Mouse (Mus musculus): ENCODE results near the gene Psmd13. TPM values are rescaled to one million over a fixed set of nuclear protein-coding genes. Genes with fewer than 3 reads are reported as not detected.
A peak's percentile ranks its signal among the peaks of the same experiment; 100 is the strongest.

Gene Psmd13
- 274 and 296 TPM in 2 replicates for polyA plus RNA-seq (2015; fragmentation: Nextera tagmentation; extraction: Ambion mirVana)

GRCm38 (mm10) chr7:140881696-140882468 is at the start of gene Psmd13, which contains the start of gene Sirt3:
Gene Psmd13, plus strand, starts transcription at chr7:140881968.
Gene Sirt3, minus strand, starts transcription at chr7:140882309.
- peak; percentile 94 for DNase-seq (ENCODE audit: low spot score)

DNA sequence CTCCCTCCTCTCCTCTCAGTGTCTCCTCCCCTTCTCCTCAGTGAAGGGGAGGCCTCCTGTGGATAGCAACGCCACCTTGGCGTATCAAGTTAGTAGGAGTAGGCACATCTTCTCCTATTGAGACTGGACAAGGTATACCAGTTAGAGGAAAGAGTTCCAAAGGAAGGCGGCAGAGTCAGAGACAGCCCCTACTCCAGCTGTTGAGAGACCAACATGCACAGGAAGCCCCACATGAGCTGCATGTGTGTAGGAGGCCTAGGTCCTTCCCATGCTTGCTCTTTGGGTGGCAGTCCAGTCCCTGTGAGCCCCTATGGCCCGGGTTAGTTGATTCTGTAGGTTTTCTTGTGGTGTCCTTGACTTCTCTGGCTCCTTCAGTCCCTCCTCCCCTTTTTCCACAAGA is 48.4 kb upstream of the Psmd13 start:
- no peak for DNase-seq (ENCODE audit: low spot score)

- DNase-seq (ENCODE audit: low spot score), result no peak
Observed at GRCm38 (mm10) chr7:140834968-140835757, 46.6 kb upstream of the Psmd13 start, which contains the start of gene Urah. Gene Urah, plus strand, starts transcription at chr7:140835018.

GRCm38 (mm10) chr7:140835758-140836087 is 46.0 kb upstream of the Psmd13 start:
- no peak for DNase-seq (ENCODE audit: low spot score)

DNA sequence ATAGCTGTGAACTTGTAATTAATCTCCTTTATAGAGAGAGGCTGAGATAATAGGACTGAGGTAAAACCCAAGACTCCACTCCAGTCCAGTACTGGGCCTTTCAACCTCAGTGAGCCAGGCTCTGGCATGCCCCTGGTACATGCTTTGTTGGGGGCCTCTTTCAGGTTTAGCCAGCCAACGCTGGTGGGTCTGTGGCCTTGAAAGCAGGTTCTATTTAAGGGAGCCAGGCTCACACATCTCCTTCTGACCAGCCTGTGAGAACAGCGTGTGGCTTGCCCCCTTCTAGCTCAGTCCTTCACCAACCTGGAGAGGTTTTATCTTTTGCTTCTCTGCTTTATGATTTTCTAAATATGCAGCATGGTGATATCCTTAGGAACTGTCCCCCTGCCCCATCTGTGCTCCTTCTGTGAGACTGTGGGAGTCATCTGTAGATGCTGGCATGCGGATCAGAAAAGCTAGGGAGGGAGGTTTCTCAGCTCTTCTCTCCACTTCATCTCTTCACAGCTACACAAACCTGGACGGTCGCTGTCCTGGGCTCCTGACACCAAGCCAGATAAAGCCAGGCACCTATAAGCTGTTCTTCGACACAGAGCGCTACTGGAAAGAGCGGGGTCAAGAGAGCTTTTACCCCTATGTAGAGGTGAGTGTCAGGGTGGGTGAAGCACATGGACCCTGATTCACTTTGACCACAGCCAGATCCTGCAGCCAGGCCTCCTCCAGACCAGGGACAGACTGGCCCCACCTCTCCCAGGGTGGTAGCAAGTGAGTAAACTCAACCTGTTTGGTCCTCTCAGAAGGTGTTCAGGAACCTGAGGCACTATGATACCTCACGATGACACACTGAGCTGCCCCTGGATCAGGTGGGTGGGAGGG is 45.3 kb upstream of the Psmd13 start:
- DNase-seq (ENCODE audit: low spot score), result no peak

GRCm38 (mm10) chr7:140839556-140839955 is 42.2 kb upstream of the Psmd13 start:
- DNase-seq (ENCODE audit: low spot score), result no peak

DNA sequence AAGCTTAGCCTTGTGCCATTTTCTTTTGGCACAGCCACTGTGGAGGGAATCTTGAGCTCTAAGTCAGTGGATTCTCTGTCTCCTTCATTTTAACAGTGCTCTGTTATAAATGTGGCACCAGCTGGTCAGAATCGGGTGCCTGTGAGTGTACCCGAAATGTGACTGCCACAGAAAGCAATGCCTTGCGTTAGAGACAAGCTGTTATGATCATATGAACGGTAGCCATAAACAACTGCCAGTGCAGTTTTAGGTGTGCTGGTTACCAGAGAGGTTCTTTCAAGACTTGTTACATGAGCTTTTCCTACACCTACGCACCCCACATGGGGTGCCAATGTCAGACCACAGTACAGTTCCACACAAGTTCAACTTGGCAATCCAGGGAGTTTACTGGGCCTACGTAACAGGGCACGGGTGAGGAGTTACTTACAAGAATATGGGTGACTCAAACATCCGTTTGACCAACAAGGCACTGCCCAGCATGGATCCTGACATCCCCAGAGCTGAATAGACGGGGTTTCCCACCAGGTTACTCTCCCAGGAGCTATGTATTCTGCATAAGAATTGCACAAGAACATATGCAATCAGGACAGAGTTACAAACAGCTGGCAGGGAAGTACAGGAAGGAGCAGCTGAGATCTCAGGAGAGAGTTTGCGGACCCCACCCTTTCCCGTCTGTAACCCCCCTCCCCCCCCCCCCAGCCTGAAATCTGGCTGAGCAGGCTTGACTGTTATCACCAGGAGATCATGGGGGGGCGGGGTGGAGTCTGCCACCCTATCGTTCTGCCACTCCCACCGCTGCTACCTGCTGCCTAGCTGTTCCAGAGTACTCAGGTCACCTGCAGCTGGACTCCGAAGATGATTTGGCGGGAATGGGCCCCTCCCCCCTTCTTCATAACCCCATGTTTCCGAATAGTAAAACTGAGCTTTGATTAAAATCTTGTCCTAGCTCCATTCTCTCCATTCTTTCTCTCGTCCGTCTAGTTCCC is 40.7 kb upstream of the Psmd13 start:
- DNase-seq (ENCODE audit: low spot score), result no peak

- no peak for DNase-seq (ENCODE audit: low spot score)
Observed at GRCm38 (mm10) chr7:140843806-140844205, 38.0 kb upstream of the Psmd13 start.

- DNase-seq (ENCODE audit: low spot score), result peak; percentile 88
Observed at GRCm38 (mm10) chr7:140844905-140845665, 36.7 kb upstream of the Psmd13 start, which contains the start of gene Scgb1c1. Gene Scgb1c1, plus strand, starts transcription at chr7:140845547.

GRCm38 (mm10) chr7:140845683-140846082 is 36.1 kb upstream of the Psmd13 start:
- no peak for DNase-seq (ENCODE audit: low spot score)

GRCm38 (mm10) chr7:140846676-140847075 is 35.1 kb upstream of the Psmd13 start:
- no peak for DNase-seq (ENCODE audit: low spot score)

GRCm38 (mm10) chr7:140847755-140848580 is 33.8 kb upstream of the Psmd13 start, which contains the start of gene Odf3:
Gene Odf3, plus strand, starts transcription at chr7:140847805.
- DNase-seq (ENCODE audit: low spot score), result no peak

DNA sequence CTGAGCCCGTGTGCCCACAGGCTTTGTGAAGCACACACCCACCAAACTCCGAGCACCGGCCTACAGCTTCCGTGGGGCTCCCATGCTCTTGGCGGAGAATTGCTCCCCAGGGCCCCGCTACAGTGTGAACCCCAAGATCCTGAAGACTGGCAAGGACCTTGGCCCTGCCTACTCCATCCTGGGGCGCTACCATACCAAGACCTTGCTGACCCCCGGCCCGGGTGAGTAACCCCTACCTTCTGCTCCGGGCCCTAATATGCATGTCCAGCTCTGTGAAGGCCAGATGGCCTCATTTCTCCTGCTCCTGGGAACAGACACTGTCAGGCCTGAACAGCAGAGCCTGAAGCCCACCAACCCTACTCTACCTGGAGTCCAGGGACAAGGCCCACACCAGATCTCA is 33.2 kb upstream of the Psmd13 start:
- DNase-seq (ENCODE audit: low spot score), result no peak

- no peak for DNase-seq (ENCODE audit: low spot score)
Observed at GRCm38 (mm10) chr7:140851916-140852315, 29.9 kb upstream of the Psmd13 start.

DNA sequence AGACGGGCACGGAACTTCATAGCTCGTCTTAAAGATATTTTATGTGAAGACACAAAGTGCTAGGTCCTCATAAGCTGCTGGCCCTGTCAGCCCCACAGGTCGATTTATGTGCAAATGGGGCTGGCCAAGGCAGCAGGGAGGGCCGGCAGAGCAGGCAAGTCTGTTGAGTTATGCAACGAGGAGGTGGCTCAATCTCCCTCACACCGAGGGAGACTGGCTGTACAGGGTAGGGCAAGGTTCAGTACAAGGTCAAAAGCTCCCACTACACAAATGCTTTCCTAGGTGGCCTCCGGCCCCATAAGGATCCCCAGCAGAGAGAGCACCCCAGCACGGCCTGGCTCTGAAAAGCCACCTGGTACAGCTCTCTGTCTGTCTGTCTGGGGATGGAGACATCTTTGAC is 28.4 kb upstream of the Psmd13 start:
- no peak for DNase-seq (ENCODE audit: low spot score)

DNA sequence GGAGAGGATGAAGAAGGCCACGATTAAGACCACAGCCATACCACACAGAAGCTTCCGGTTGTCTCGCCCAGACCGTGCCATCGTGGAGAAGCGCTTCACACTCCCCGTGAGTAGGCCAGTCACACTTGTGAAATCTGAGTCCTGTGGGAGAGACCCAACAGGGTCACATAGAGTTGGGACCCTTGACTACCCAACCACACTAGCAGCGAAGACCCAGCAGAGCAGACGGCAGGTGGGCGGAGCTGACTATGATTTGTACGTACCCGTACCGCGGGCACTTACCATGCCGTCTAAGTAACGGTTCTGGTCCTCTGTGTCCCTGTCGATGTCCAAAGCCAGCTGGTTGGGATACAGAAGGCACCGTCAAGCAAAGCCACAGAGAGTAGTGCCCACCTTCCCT is 27.3 kb upstream of the Psmd13 start:
- DNase-seq (ENCODE audit: low spot score), result no peak

GRCm38 (mm10) chr7:140855181-140855580 is 26.6 kb upstream of the Psmd13 start:
- DNase-seq (ENCODE audit: low spot score), result no peak
